Mouse (Mus musculus): ENCODE results near the gene Ttc39b.

- TF ChIP-seq TAL1 (IDR thresholded peaks at IDR 0.05; ENCODE audit: low read length): no peak
- no peak for TF ChIP-seq POLR2A (IDR thresholded peaks at IDR 0.05; ENCODE audit: control insufficient read depth in 1 of 2, insufficient read depth in 1 of 2, low read depth in 1 of 2, low read length in 2 of 2, poor library complexity in 1 of 2)
- TF ChIP-seq EP300 (IDR thresholded peaks at IDR 0.05; ENCODE audit: low read depth in 1 of 2, low read length in 2 of 2): no peak; a peak in 1 of 4 replicates
- TF ChIP-seq CTCF (IDR thresholded peaks at IDR 0.05 in 2 of 3, conservative IDR thresholded peaks at IDR 0.05 in 1 of 3; ENCODE audit: control insufficient read depth in 1 of 3, insufficient read depth in 1 of 3, low read depth in 2 of 3, low read length in 3 of 3, poor library complexity in 1 of 3, severe bottlenecking in 1 of 3): no peak
- TF ChIP-seq JUND (IDR thresholded peaks at IDR 0.05; ENCODE audit: low read depth, low read length): no peak
- no peak for TF ChIP-seq SMC3 (IDR thresholded peaks at IDR 0.05; ENCODE audit: low read depth, low read length)
- TF ChIP-seq ZKSCAN1 (IDR thresholded peaks at IDR 0.05; ENCODE audit: low read depth, low read length): no peak
These were observed 3.5 kb upstream of the Ttc39b start for GRCm38 (mm10) chr4:83327526-83327925.
